Mouse (Mus musculus): ENCODE results near the gene Lrrc56. TPM values are rescaled to one million over a fixed set of nuclear protein-coding genes. Genes with fewer than 3 reads are reported as not detected.
A peak's percentile ranks its signal among the peaks of the same experiment; 100 is the strongest.

Gene Lrrc56
- total RNA-seq, 2 experiments from 2014 or later: 8.8 to 9.9 TPM

Small RNA genes within 50 kb of the gene (microRNA-seq; reads per million reads assigned to microRNA genes)
- gene Mir210: 507 reads per million, percentile 67 among the genes with 10 or more reads in this experiment

Other genes starting within 250 kb of the Lrrc56 start
- gene Ifitm5, start 243.9 kb upstream of the Lrrc56 start, total RNA-seq (2021): 1 to 10 TPM; 2.6 to 2.8 TPM
- gene Gm45717, start 238.2 kb upstream of the Lrrc56 start, total RNA-seq (2021): not detected
- gene Ifitm2, start 238.2 kb upstream of the Lrrc56 start, total RNA-seq (2021): 100 to 1,000 TPM; 508 to 623 TPM
- 10 to 100 TPM in 1 of 2 experiments, 1 to 10 TPM in 1; 8.0 to 13.7 TPM for gene Ifitm1, start 226.9 kb upstream of the Lrrc56 start, total RNA-seq (2021)
- 100 to 1,000 TPM; 109 to 115 TPM for gene Ifitm3, start 183.4 kb upstream of the Lrrc56 start, total RNA-seq (2021)
- gene Ifitm6, start 176.2 kb upstream of the Lrrc56 start, total RNA-seq (2021): 1 to 10 TPM; 2.1 to 4.5 TPM
- not detected for gene Gm17387, start 165.0 kb upstream of the Lrrc56 start, total RNA-seq (2021)
- gene B4galnt4, start 133.1 kb upstream of the Lrrc56 start, total RNA-seq (2021): 10 to 100 TPM in 1 of 2 experiments, 1 to 10 TPM in 1; 7.0 to 11.3 TPM
- 1 to 10 TPM; 1.6 to 2.2 TPM for gene Pkp3, start 115.9 kb upstream of the Lrrc56 start, total RNA-seq (2021)
- 10 to 100 TPM in 1 of 2 experiments, 1 to 10 TPM in 1; 7.0 to 10.3 TPM for gene Sigirr, start 93.6 kb upstream of the Lrrc56 start, total RNA-seq (2021)
- 1 to 10 TPM in 1 of 2 experiments, under 1 TPM in 1; 0.65 to 2.2 TPM for gene Ano9, start 76.4 kb upstream of the Lrrc56 start, total RNA-seq (2021)
- gene Ptdss2, start 71.8 kb upstream of the Lrrc56 start, total RNA-seq (2021): 10 to 100 TPM; 44.2 to 53.1 TPM
- 100 to 1,000 TPM; 179 to 186 TPM for gene Rnh1, start 21.3 kb upstream of the Lrrc56 start, total RNA-seq (2021)
- gene Hras, start 152 bp upstream of the Lrrc56 start, total RNA-seq (2021): 10 to 100 TPM; 88.5 to 96.4 TPM
- 1 to 10 TPM in 1 of 2 experiments, under 1 TPM in 1; 0.82 to 1.0 TPM for gene Lmntd2, start 19.9 kb downstream of the Lrrc56 start, total RNA-seq (2021)
- 10 to 100 TPM; 14.7 to 15.1 TPM for gene Rassf7, start 21.7 kb downstream of the Lrrc56 start, total RNA-seq (2021)
- 10 to 100 TPM; 77.1 to 91.9 TPM for gene Phrf1, start 34.6 kb downstream of the Lrrc56 start, total RNA-seq (2021)
- 1 to 10 TPM; 7.3 to 7.5 TPM for gene Irf7, start 72.3 kb downstream of the Lrrc56 start, total RNA-seq (2021)
- gene Cdhr5, start 82.6 kb downstream of the Lrrc56 start, total RNA-seq (2021): 10 to 100 TPM in 1 of 2 experiments, 1 to 10 TPM in 1; 9.4 to 15.5 TPM
- 10 to 100 TPM in 1 of 2 experiments, 1 to 10 TPM in 1; 9.0 to 12.9 TPM for gene Sct, start 85.0 kb downstream of the Lrrc56 start, total RNA-seq (2021)
- under 1 TPM; 0.34 to 0.36 TPM for gene Drd4, start 97.8 kb downstream of the Lrrc56 start, total RNA-seq (2021)
- gene Deaf1, start 133.5 kb downstream of the Lrrc56 start, total RNA-seq (2021): 10 to 100 TPM; 74.1 to 78.8 TPM
- 10 to 100 TPM; 34.8 to 36.6 TPM for gene Tmem80, start 133.6 kb downstream of the Lrrc56 start, total RNA-seq (2021)
- gene Eps8l2, start 144.7 kb downstream of the Lrrc56 start, total RNA-seq (2021): 10 to 100 TPM in 1 of 2 experiments, 1 to 10 TPM in 1; 3.1 to 15.7 TPM
- gene Taldo1, start 198.0 kb downstream of the Lrrc56 start, total RNA-seq (2021): 100 to 1,000 TPM; 251 to 277 TPM
- gene Gatd1, start 220.0 kb downstream of the Lrrc56 start, total RNA-seq (2021): 10 to 100 TPM; 44.9 to 50.6 TPM
- gene Cend1, start 235.3 kb downstream of the Lrrc56 start, total RNA-seq (2021): 1 to 10 TPM; 2.7 to 4.8 TPM
- 10 to 100 TPM; 46.9 to 60.3 TPM for gene Slc25a22, start 243.7 kb downstream of the Lrrc56 start, total RNA-seq (2021)
- 10 to 100 TPM in 1 of 2 experiments, 1 to 10 TPM in 1; 8.4 to 12.6 TPM for gene Pidd1, start 249.9 kb downstream of the Lrrc56 start, total RNA-seq (2021)